Mouse (Mus musculus) retina, adult 2 months (tissue): ENCODE results near the gene Pfkp.
A peak's percentile ranks its signal among the peaks of the same experiment; 100 is the strongest.

Source experiments
- DNase-seq: peaks from one replicate; pipeline ENCODE4 v3.0.0-alpha.2; 2012; ENCODE audit warnings: low read depth, low spot score

Gene Pfkp

DNA sequence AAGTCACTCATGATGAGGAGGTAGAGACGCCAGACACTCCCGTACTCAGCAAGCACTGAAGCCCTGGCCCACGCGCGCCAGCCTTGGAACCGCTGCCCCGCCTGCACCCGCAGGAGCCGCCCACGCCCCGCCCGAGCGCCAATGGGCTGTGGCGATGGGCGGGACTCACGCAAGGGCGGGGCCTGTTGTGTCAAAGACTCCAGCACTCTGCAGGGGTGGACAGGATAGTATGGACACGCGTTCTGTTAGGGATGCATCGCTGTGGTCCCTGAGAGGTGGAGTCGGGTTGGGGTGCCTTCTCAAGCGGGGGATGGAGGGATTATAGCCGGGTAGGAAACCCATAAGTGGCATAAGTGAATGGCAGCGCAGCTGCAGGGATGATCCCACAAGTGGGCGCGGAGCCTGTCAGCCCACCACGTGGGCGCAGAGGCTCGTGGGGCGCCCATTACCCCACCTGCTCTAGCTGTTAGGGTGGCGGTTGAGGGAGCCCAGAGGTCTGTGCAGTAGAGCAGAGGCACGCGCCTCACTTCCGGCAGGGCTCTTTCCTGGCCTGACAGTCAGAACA is at the start of gene Pfkp:
TSS of gene Pfkp (minus strand) at position 109 of the 565 bp plus-strand sequence.
- DNase-seq, result peak; percentile 81

- no peak for DNase-seq
These were observed 42.0 kb upstream of the Pfkp start for GRCm38 (mm10) chr13:6690607-6691006.

GRCm38 (mm10) chr13:6689962-6690361 is 41.4 kb upstream of the Pfkp start:
- DNase-seq, result peak; percentile 37

DNA sequence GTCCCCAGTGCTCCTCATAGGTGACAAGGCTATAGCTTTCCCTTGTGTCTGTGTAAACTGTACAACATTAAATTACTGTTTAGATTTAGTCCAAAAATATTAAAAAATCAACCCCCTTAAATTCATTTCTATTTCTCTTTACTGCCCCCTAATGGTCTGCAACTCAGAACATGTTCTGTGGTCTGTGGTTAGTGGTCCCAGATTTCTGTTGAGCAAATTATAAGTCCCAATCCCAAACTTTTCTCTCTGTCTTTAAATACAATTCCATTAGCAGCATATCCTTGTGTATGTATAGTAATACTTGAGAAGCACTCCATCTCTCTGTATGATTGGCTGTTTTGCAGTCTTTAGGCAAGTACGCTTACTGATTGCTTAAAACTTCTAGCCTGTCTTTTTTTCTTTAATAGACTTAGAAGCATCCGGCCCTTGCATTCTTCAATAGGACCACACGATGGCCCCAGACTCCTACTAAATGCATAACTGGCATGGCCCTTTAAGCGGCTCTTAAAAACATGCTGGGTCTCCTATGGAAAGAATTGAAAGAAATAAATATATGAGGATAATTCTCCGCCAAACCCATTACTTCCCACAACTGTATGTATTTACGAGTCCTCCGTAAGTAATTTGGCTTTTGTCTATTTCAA is 40.3 kb upstream of the Pfkp start:
- DNase-seq, result peak; percentile 18

- no peak for DNase-seq
These were observed 18.3 kb upstream of the Pfkp start for GRCm38 (mm10) chr13:6666887-6667286.

DNA sequence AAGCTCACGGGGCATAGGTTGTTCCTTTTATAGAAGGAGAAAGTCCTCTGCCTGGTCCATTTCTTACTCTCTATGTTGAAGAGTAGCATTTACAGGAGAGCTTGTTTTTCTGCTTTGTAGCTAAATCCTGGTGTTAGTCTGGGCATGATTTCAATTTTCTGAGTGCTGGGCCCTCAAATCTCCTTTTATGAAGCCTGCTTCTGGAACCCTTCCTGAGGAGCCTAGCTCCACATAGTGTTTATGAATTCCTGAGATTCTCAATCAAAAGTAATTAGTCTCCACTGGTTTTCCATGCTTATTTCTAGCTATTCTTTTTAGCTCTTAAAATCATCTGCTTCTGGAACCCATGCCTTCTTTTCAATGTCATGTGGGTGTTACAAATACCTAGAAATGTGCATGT is 16.9 kb upstream of the Pfkp start:
- no peak for DNase-seq

- no peak for DNase-seq
These were observed 15.6 kb upstream of the Pfkp start for GRCm38 (mm10) chr13:6664216-6664615.

GRCm38 (mm10) chr13:6659314-6659713 is 10.7 kb upstream of the Pfkp start:
- no peak for DNase-seq

- no peak for DNase-seq
These were observed 8.7 kb upstream of the Pfkp start for GRCm38 (mm10) chr13:6657300-6657699.

DNA sequence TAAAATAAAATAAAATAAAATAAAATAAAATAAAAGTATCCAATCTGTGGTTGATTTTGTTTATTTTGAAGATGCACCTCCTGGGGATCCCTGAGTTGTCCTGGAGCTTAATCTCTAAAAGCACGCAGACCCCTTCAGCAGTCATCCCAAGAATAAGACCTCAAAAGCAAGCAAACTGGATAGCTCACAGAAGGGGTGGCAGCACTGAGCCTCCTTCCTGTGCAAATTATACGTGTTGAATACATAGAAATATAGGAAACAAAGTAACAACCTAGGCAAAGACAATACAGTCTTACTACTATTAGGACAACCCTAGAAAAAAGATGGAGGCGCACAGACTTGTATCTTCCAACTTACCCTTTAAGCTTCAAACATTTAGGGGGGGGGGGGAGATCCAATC is 965 bp upstream of the Pfkp start:
- no peak for DNase-seq

DNA sequence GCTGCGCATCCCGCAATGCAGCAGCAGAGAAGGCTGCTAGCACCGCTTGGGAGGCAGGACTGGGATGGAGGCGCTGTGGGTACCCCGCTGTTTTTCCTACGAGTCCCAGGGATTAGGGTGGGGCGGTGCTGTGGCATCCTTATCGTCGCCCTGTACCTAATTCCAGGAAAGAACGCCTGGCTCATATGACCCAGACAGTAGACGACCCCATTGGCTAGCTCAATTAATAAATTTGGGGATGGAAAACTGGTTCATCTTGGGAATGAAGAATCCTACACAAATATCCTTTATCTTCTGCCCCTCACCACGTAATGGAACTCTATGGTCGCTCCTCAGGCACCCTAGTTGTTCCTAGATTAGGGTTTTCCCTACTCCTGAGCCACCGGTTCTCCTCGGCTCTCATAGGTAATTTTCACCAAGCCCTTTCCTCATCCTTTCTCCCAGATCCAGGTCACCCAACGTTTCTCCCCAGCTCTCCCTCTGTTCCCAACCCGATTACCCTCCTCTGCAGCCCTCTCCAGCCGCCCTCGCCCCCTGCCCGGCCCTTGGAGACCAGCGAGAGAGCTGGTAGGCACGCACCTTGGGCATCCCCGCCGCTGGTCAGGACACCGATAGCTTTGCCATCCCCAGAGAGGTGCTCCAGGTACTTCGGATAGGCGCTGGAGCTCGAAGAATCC is 447 bp downstream of the Pfkp start:
- DNase-seq, result peak; percentile 50

GRCm38 (mm10) chr13:6647067-6647991 is 1.2 kb downstream of the Pfkp start:
- DNase-seq, result peak; percentile 76

DNA sequence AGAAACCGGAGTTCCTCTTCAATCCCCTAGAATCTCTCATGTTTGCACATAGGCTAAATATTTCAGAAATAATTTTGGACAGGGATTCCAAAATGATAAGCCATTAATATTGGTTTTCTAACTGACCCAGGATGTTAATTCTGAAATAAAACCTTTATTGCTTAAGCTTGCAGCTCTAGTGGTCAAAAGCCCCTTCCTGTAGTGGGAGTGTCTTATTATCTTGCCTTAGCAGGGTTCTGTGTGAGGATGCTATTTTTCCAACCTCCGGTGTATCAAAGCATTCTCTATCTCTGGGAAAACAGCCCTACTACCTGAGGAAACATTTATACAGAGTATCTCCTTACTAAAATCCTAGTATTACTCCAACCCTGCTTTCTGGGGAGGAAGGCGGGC is 1.9 kb downstream of the Pfkp start:
- no peak for DNase-seq

DNA sequence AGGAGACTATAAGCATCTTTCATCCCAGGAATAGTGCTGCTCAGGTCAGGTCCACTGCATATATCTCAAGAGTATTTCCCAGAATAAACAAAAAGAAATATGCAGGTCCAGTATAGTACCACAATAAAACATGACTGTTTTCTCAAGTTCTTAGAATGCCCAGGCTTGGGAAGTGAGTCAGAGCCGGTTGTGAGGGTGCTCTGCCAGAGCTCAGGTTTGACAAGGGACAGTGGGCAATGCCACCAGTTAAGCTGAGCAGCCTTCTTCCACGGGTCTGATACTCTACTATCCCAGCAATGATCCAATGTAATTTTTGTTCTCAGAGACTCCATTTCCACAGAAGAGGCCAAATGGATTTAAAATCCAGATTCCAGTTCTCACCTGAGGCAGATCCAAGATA is 2.3 kb downstream of the Pfkp start:
- no peak for DNase-seq

DNA sequence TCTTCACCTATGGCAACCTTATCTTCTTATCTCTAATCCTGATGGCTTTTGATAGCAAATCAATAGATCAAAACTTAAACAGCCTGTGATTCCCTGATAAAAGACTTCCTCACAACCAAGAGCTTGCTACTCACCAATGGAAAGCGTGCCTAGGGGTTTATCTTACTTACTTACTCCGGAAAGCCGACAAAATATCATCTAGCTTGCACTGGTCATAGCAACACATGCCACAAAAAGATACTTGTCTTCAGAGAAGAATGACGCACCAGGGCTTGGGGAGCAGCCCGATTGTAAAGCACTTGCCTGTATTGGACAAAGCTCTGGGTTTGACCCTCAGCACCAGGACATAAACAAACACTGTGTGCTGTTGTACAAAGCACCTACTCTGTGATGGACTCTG is 4.6 kb downstream of the Pfkp start:
- no peak for DNase-seq

DNA sequence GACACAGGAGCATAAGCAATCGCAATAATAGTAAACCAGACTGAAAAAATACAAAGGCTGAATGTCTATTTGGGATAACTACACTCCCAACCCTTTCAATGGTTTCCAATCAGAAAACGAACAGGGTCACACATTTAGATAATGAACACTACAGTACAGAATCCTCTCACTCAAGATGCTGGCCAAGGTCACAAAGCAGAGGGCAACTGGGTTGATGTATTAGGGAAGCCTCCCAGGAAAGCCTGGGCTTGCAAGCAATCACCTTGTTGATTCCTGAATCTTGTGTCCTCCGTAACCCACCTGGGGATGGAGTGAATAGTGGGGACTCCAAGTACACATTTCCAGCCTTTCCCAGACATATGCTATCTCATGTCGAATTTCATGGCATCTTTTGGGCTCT is 5.6 kb downstream of the Pfkp start:
- DNase-seq, result no peak

GRCm38 (mm10) chr13:6642453-6642852 is 6.1 kb downstream of the Pfkp start:
- no peak for DNase-seq

GRCm38 (mm10) chr13:6641497-6641896 is 7.1 kb downstream of the Pfkp start:
- no peak for DNase-seq

GRCm38 (mm10) chr13:6639507-6640030 is 9.0 kb downstream of the Pfkp start:
- no peak for DNase-seq

GRCm38 (mm10) chr13:6638976-6639375 is 9.6 kb downstream of the Pfkp start:
- DNase-seq, result no peak

GRCm38 (mm10) chr13:6638425-6638824 is 10.2 kb downstream of the Pfkp start:
- no peak for DNase-seq
